Mouse (Mus musculus) naive thymus-derived CD4-positive, alpha-beta T cell, adult 5 months (primary cell): Measurements from ENCODE around the gene Olfr904. TPM values are rescaled to one million over a fixed set of nuclear protein-coding genes. Genes with fewer than 3 reads are reported as not detected.

Experiments
- polyA plus RNA-seq: library from polyadenylated mRNA; unstranded; fragments of 100-300 nt; shearing (Covaris generic); gene quantifications from one replicate; pipeline ENCODE4 v1.2.1, GENCODE M21; 2017

Gene Olfr904
- polyA plus RNA-seq = not detected

DNA sequence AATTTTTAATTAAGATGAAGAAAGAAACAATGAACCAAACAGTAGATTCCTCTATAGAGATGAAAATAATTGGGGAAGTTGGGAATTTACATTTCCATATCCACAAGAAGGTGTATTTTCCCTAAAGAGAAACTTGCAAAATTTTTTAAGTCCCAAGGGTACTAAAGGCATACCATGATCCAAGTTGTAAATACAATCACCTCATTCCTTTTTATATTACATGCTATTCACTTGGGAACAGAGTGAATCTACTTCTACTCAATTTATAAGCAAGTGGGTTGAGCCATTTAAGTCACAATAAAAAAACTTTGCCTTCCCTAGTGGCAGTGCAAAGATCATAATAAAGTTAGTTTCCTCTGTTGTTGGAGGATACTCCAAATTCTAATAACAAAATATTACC, at the start of gene Olfr904:
Olfr904 (plus strand) TSS at position 301 of the 400 bp plus-strand sequence.

DNA sequence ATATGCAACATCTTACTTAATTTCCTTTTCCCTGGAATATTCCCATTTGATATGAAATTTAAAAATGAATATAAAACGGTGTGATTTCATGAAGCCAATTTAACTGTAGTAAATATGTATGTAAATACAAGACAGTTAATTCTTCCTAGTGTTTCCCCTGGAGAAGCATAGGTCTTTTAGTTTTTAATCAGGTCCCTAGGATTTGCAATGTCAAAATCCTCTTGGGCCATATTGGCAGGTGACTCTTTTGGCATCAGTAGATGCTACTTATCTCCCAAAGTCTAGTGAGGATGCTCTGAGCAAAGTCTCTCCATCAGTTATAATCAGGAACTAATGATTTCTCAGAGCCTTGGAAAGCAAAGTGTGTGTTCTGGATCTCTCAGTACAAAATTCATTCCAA, 33.8 kb upstream of the Olfr904 start, which contains the start of gene Olfr901:
Olfr901 (plus strand) TSS at position 301 of the 400 bp plus-strand sequence.

DNA sequence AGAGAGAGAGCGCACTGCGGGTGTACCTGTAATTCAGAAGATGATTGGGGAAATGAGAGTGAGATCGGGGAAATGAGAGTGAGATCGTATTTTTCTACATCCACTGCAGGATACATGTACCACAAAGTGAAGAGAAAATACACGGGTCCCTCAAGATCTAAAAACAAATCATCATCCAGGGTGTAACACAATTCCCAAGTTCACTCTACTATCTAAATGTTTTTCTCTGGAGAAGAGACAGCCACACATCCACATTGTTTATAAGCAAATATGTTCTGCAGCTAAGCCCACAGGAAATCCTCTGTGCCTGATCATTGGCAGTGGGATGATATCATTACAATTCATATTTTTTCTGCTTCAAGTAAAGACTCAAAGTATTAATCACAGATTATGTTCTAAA, 15.6 kb upstream of the Olfr904 start, which contains the start of gene Olfr902:
Olfr902 (plus strand) TSS at position 301 of the 400 bp plus-strand sequence.

DNA sequence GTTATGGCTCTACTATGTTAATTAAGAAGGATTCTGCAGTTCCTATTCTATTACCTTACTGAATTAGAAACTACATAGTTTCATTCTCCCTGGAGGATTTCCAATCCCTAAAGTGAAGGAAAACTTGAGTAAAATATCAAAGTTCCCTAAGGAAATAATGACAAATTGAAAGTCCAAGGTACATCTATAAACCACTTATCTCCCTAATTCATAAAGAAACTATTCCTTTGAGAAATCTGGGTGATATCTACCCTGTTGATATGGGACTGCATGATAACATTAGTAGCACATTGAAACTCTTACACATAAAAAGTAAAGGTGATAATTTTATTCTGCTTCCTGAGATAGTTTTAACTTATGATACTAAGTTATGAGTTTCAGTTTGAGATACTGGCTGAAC, 7.9 kb downstream of the Olfr904 start, which contains the start of gene Olfr905:
Olfr905 (plus strand) TSS at position 301 of the 400 bp plus-strand sequence.

DNA sequence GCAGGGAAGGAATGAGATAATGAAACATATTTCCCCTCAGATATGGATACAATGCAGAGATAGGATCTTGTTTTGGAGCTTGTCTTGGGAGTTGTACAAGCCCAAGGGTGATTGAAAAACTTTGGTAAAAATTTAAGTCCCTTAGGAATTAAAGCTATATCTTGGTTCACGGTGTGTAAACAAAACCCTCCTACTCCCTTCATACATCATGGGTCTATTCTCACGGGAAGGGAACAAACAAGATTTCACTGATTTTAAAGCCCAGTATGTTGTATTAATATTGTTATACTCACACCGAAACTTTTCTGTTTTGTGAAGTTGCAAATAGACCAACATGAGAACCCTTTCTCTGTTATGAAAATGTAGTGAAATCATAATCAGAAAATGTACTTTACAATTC, 23.8 kb downstream of the Olfr904 start, which contains the start of gene Olfr906:
Olfr906 (plus strand) TSS at position 301 of the 400 bp plus-strand sequence.

DNA sequence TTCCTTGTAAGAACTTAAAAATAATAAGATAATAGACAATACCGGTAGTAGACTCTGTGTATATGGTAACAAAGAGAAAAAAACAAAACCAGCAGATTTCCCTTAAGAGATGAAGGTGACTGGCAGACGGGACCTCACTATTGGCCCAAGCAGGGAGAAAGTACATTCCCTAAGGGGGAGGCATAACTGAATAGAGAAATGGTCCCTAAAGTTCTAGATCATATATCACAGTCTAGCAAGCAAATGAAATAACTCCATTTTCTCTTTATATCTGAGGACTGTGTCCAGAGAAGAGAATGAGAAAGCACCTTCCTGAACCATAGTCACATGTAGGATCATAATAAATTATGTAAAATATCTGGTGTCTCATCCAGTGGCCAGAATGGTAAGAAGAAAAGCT, 32.6 kb downstream of the Olfr904 start, which contains the start of gene Olfr907:
Olfr907 (plus strand) TSS at position 301 of the 400 bp plus-strand sequence.

Other genes with a start within 250 kb of the Olfr904 start
- gene Olfr894, start 245.1 kb upstream of the Olfr904 start, polyA plus RNA-seq = not detected
- gene Olfr143, start 210.4 kb upstream of the Olfr904 start, polyA plus RNA-seq = not detected
- not detected for gene Olfr895, start 195.3 kb upstream of the Olfr904 start, polyA plus RNA-seq
- not detected for gene Olfr896-ps1, start 172.0 kb upstream of the Olfr904 start, polyA plus RNA-seq
- not detected for gene Olfr25, start 134.1 kb upstream of the Olfr904 start, polyA plus RNA-seq
- gene Olfr898, start 114.7 kb upstream of the Olfr904 start, polyA plus RNA-seq = not detected
- 0.09 TPM for gene Olfr250, start 96.2 kb upstream of the Olfr904 start, polyA plus RNA-seq
- gene Olfr251, start 86.1 kb upstream of the Olfr904 start, polyA plus RNA-seq = not detected
- 0.10 TPM for gene Olfr147, start 61.4 kb upstream of the Olfr904 start, polyA plus RNA-seq
- gene Olfr901, start 33.7 kb upstream of the Olfr904 start, polyA plus RNA-seq = not detected
- not detected for gene Olfr902, start 15.5 kb upstream of the Olfr904 start, polyA plus RNA-seq
- not detected for gene Olfr905, start 8.0 kb downstream of the Olfr904 start, polyA plus RNA-seq
- gene Olfr906, start 23.9 kb downstream of the Olfr904 start, polyA plus RNA-seq = not detected
- not detected for gene Olfr907, start 32.7 kb downstream of the Olfr904 start, polyA plus RNA-seq
- not detected for gene Olfr911-ps1, start 58.4 kb downstream of the Olfr904 start, polyA plus RNA-seq
- not detected for gene Olfr910, start 74.7 kb downstream of the Olfr904 start, polyA plus RNA-seq
- gene Olfr912, start 117.0 kb downstream of the Olfr904 start, polyA plus RNA-seq = 0.12 TPM
- gene Olfr913, start 129.6 kb downstream of the Olfr904 start, polyA plus RNA-seq = not detected
- gene Olfr914, start 142.0 kb downstream of the Olfr904 start, polyA plus RNA-seq = not detected
- gene Olfr916, start 196.7 kb downstream of the Olfr904 start, polyA plus RNA-seq = not detected
- gene Olfr917, start 202.7 kb downstream of the Olfr904 start, polyA plus RNA-seq = not detected
- gene Olfr918, start 211.5 kb downstream of the Olfr904 start, polyA plus RNA-seq = not detected
- gene Olfr919, start 240.5 kb downstream of the Olfr904 start, polyA plus RNA-seq = not detected